Mouse (Mus musculus): ENCODE results near the gene Igfbp6.

Gene Igfbp6

GRCm38 (mm10) chr15:102144274-102144711 is at the start of gene Igfbp6:
TSS of gene Igfbp6 (plus strand) at chr15:102144362.
- DNase-seq, result no peak

GRCm38 (mm10) chr15:102094988-102095387 is 49.2 kb upstream of the Igfbp6 start:
- DNase-seq, result peak in 1 of 2 experiments; percentile 48

DNA sequence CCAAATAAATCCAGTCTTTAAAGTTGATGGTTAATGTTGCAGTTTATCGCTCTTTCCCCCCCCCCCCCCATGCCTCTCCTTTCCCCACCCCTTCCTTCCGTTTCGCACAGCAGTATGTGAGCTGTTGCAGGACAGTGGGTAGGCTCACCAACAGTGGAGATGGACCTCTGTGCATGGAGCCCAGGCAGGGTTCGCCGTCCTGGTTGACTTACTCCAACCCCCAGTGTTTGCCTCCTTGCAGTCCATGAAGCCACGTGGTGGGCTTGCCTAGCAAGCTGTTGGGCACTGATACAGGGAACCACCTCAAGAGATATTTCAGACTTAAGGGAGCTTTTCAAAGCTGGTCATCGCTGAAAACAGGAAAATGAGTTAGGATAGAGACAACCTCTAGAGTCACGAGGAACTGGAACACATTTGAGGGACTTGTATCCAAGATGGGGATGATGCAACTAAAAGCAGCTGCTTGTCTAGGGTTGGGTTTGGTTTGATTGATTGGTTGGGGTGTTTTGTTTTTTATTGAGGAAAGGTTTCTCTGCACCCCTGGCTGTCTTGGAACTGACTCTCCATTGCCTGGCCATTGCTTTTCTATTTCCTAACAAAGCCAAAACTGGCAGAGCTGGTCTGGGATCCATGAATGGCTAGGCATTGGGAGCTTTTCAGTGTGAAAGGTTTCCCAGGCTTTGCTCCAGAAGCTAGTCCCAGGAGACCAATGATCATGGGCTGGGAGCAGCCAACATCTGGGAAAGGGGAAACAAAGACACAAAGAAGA is 46.8 kb upstream of the Igfbp6 start:
- DNase-seq, result peak in 1 of 2 experiments; percentile 47

DNA sequence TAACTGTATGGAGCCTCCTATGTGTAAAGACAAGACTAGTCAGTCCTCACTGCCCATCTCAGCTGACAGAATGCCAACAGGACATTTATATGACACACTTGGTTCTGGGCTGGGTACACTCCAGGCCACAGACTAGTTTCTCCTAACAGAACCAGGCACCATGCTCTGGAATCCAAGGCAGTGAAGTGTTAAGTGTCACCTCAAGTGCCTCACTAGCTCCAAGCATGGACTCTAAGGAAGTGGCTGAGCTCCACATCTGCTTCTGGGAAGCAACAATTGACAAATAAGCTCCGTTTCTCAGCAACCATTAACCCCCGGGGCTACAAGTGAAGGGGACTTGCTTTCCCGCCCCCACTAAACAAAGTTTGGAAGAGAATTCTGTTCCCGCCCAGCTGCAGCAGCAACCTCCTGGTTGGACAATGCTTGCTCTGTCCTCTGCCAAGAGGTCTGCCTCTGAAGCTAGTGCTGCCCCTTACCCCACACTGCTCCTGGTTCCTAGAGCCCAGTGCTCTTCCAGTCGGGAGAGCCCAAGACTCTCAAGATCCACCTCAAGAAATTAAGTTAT is 46.1 kb upstream of the Igfbp6 start:
- peak in 1 of 2 experiments; percentile 35 for DNase-seq

DNA sequence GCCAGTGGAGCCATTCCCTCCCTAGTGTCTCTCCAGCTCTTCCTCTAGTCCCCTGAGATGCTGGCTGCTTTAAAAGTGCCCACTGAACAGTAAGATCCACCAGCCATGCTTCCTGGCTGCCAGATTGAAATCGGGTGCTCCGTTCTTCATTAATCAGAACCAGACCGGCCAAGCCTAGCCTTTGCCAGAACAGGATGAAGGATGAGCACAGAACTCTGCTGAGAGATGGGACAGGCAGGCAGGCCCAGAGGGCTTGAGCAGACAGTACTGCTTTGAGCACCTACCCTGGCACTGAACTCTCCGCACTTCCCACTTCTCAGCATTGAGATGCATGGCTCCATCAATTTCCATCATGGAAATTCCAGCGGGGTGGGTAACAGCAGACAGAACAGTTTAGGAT is 44.9 kb upstream of the Igfbp6 start:
- peak in 1 of 2 experiments; percentile 50 for DNase-seq

- DNase-seq, result no peak
Observed at GRCm38 (mm10) chr15:102099771-102100160, 44.4 kb upstream of the Igfbp6 start.

DNA sequence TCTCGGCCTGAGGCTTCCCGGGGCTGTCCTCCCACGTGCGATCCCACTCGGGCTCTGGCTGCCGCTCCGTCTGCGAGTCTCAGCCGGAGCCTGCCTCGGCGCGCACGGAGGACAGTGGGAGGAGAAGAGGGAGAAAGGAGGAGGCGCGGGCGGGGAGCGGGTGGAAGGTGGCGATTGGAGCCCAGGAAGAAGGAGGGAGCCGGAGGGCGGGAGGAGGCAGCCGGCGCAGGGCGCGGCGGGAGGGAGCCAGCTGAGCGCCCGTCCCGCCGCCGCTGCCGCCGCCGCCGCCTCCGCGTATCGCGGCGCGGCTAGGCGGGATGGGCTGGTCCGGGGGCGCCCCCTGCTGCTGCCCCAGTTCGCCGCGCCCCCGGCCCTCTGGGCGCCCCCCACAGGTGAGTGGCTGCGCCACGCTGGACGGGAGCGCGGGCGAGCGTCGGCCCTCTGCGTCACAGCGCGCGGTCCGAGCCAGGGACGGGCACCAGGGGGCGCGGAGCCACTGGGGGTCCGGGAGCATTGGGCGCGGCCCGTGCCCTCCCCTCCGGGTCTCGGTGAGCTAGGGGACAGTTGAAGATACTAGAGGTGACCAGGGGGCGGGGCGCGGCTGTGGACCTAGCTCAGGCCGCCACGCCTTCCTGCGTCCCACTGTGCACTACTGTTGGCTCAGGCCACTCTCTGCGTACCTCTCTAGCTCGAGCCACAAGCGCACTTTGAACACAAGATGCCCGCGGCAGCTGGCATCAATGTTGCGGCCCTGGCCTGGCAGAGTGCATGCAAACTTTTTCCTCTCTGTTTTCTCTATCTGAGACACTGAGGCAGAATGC is 43.8 kb upstream of the Igfbp6 start, which contains the start of gene Tns2:
Gene Tns2, plus strand, starts transcription at position 253 of the 821 bp plus-strand sequence.
- peak; percentile 93 to 97 for DNase-seq

DNA sequence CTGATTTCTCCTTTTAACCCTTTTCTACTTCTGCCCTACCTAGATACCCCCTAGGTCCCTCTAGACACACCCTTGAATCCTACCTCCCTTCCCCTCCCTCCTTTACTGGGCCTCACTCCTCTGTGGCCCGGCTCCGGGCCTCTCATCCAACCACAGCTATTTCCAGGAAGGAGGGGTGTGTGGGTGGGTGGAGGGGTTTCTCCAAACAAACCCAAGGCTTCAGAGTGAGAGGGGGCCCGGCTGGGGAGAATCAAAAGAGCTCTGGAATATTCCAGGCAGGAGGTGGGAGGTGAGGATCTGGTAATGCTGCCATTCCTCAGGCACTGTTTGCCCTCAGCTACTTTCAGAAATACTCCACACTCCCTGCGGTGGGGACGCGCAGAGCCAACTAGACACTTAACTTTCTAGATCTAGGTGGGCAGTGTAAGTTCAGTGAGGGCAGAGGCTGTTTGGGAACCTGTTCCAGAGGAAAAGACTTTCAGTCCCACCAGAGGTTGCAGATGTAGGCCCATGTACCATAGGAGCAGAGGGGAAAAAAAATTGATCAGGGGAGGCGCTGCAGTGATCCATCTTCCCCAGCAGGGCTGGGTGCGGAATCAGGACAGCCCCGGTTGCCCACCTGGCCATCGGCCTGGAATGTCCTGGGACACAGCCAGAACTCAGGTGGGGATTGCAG is 43.0 kb upstream of the Igfbp6 start:
- peak; percentile 19 to 62 for DNase-seq

DNA sequence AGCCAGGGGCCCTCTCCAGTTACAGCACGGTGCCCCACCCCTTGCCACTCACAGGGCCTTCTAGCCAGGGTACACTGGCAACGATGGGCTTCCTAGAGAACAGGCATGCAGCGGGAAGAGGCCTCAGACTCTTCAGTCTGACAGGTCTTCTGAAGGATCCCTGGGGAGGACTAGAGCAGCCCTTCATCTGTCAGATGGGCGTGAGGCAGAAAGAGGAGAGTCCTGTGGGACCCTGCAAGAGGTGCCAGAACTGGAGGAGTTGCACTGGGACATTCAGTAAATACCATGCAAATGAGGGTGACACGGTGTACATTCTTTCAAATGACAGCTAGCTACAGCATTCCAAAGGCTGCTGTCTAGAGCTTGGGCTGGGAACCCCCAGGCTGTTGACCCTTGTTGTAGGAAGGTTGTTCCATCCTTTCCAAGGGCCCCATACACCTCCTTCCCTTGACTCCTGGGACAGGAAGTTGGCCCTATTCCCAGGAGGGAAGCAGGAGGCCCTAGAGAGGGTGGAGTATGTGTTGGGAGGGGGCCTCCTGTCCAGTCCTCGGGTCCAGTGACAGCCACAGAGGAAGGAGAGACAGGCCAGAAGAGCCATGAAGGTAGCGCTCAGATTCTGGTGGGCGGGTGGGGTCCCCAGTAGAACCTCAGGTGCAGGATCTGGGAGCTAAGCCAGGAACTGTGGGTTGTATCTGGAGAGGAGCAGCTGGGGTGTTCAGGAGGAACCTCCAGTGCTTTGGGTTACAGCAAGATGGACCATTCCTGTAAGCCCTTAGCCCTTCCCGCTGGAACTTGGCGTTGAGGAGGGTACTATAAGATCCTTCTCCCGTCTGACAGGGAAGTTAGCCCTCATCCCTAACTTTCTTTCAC is 42.3 kb upstream of the Igfbp6 start:
- DNase-seq, result peak; percentile 78 to 93

DNA sequence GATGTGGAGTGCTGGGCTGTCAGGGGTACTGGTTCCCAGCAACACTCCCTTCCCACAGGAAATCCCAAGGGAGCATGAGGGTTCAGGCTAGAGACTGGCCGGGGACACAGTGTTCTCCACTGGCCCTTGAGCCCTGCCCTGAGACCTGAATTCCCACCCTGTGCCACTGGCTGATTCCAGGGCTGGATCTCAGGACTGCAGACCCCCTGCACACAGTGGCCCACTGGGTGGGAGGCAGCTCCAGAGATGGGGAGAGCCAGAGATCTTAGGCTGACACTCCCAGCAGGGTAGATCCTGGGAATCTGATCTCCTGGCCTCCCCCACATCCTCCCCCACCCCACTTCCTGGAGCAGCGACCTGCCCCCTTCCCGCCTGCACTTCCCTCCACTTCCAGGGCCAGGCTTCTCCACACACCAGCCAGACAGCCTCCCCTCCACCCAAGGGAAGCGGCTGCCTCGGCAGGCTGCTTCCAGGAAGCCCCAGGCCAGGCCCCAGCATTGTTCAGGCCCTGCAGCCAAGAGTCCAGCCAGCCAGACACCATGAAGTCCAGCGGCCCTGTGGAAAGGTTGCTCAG is 41.5 kb upstream of the Igfbp6 start:
- peak; percentile 81 to 92 for DNase-seq

DNA sequence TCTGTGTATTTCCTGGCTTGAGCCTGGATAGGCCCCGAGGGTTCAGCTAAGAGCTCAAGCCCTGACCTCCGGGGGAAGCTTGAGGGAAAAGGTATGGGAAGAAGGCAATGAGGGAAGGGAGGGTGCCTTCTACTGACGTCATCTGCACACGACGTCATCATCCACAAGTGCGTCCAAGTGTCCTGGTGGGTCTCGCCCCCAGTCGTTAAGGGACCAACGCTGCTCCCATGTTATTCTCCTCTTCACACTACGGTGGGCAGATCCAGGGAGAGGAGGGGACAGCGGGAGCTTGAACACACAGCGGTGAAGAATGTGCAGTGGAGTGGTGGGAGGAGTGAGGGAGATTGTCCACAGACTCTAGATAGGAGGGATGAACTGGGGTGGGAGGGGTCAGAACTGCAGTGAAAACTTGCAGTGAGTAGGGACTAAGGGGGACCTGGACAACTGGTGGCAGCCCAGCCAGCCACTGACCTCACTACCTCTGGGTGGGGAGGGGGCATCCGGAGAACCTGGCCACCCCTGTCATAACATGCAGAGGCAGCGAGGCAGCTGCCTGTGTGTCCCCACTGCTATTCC is 40.7 kb upstream of the Igfbp6 start:
- peak; percentile 48 to 84 for DNase-seq

DNA sequence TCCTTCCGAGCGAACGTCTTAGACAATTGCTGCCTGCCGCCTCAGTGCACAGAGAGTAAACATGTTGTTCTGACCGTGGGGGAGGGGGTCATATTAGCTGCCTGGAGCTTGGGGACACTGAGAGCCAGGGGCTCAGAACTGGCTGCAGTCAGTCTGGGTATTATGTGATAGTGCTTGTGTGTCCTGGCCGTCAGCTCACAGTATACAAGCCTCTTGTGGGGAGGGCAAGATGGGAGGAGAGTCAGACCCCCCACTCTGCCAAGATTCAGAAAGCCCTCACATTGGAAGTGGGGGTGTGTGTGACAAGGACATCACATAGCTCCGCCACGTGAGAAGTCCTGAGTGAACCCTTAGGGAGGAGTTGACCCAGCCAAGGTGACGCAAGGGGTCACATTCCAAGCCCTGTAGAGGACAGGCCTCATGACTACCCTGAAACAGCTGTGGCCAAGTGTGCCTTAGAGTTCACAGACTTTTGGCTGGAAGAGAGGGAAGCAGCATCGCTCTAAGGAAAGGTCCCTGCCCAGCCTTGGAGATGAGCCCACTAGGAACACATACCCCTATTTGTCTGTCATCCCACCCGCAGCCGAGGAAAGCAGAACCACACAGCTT is 40.1 kb upstream of the Igfbp6 start:
- DNase-seq, result peak; percentile 94 to 97

- peak; percentile 85 to 93 for DNase-seq
Observed at GRCm38 (mm10) chr15:102105360-102105759, 38.8 kb upstream of the Igfbp6 start.

DNA sequence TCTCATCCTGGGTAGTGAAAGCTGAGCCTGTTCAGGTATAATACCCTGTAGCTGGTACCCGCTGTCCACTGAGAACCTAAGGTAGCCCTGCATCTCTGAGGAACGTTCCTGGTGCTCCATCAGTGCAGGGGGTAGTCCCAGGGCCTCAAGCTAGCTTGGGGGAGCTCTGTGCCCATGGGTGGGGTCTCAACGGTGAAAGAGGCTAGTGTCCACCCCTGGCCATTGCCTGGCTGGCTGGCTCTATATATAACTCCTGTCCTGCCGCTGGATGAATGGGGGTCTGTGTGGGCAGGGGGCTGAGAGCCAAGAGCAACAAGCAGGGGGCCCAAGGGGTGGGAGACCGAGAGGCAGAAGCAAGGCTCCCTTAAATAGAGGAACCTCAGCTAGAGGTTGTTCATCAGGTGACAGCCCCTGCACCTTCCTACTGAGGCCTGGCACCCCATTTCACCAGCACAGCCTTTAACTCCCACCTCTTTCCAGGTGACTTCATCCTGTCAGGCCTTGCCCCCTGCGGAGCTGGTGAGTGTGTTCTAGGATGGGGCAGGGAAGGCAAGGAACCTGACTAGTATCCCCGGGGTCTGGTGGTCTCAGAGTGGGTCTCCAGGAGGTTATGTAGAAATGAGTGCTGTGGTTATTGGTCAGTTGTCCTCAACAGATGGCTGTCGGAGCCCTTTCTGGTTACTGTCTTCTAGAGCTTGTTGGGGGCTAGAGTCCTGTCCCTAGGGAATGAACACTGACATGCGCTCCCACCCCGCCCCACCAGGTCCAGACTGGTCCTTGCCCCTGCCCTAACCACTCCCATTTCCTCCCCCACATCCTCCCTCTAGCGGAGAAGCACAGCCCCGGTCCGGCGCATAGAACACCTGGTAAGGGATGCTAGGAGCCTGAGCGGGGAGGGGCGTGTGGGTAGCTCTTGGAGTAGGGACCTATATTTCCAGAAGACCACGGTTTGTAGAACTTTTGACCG is 38.1 kb upstream of the Igfbp6 start:
- DNase-seq, result peak; percentile 60 to 85

- peak in 1 of 2 experiments; percentile 55 for DNase-seq
Observed at GRCm38 (mm10) chr15:102106754-102107456, 37.3 kb upstream of the Igfbp6 start.

- peak; percentile 72 to 82 for DNase-seq
Observed at GRCm38 (mm10) chr15:102107689-102108573, 36.2 kb upstream of the Igfbp6 start.

All from kidney, postnatal 25 days (tissue).